Mouse (Mus musculus): ENCODE measurements around the gene Grid2. TPM values are rescaled to one million over a fixed set of nuclear protein-coding genes. Genes with fewer than 3 reads are reported as not detected.
"Not testable (repeated sequence)": the region's sequence is repeated elsewhere in the genome, so short reads cannot be mapped to it uniquely, and the experiment has no call there.

The Grid2 gene
- total RNA-seq, 2 experiments from 2014 or later: not detected

- no peak overlapping the region for H3K4me3 ChIP-seq
- H3K27ac ChIP-seq: no peak overlapping the region
- TF ChIP-seq CTCF (IDR thresholded peaks at IDR 0.05): no peak
- intact Hi-C loops (cut with DNase I): no loop called here
- DNase-seq: no peak
Measured at GRCm38 (mm10) chr6:63448175-63448574, 192.5 kb downstream of the Grid2 start.

GRCm38 (mm10) chr6:63482141-63482540 lies 226.5 kb downstream of the Grid2 start:
- Histone ChIP-seq H3K27ac (no peak overlapping the region), H3K4me3 (no peak overlapping the region)
- intact Hi-C loops (cut with DNase I): no loop called here
- DNase-seq: no peak
- no peak for TF ChIP-seq CTCF (IDR thresholded peaks at IDR 0.05)

GRCm38 (mm10) chr6:63515016-63515415 lies 259.3 kb downstream of the Grid2 start:
- intact Hi-C loops (cut with DNase I): no loop called here

GRCm38 (mm10) chr6:63515957-63516356 lies 260.3 kb downstream of the Grid2 start:
- no peak for DNase-seq
- H3K4me3 ChIP-seq: no peak overlapping the region
- intact Hi-C loops (cut with DNase I): no loop called here
- no peak overlapping the region for H3K27ac ChIP-seq
- no peak for TF ChIP-seq CTCF (IDR thresholded peaks at IDR 0.05)

More at GRCm38 (mm10) chr6:63515016-63515415, 259.3 kb downstream of the Grid2 start:
- no peak for DNase-seq
- no peak for TF ChIP-seq CTCF (IDR thresholded peaks at IDR 0.05)
- H3K27ac ChIP-seq: no peak overlapping the region
- no peak overlapping the region for H3K4me3 ChIP-seq

GRCm38 (mm10) chr6:63531751-63532150 lies 276.1 kb downstream of the Grid2 start:
- no peak for DNase-seq
- no peak overlapping the region for H3K4me3 ChIP-seq
- no peak overlapping the region for H3K27ac ChIP-seq
- intact Hi-C loops (cut with DNase I): no loop called here
- TF ChIP-seq CTCF (IDR thresholded peaks at IDR 0.05): no peak

- Histone ChIP-seq H3K27ac (no peak overlapping the region), H3K4me3 (no peak overlapping the region)
- no peak for DNase-seq
- TF ChIP-seq CTCF (IDR thresholded peaks at IDR 0.05): no peak
- intact Hi-C loops (cut with DNase I): no loop called here
Measured at GRCm38 (mm10) chr6:63532901-63533300, 277.2 kb downstream of the Grid2 start.

GRCm38 (mm10) chr6:63547741-63548140 lies 292.1 kb downstream of the Grid2 start:
- Histone ChIP-seq H3K4me3 (no peak overlapping the region), H3K27ac (peak overlapping the region; percentile 31; the same call in 1 of the 2 replicates)
- DNase-seq: peak; percentile 18
- no peak for TF ChIP-seq CTCF (IDR thresholded peaks at IDR 0.05)
- intact Hi-C loops (cut with DNase I): no loop called here

- DNase-seq; H3K4me3 ChIP-seq; intact Hi-C loops (cut with DNase I); H3K27ac ChIP-seq: not testable (repeated sequence)
Measured at GRCm38 (mm10) chr6:63568741-63569140, 313.1 kb downstream of the Grid2 start.

GRCm38 (mm10) chr6:63590681-63591080 lies 335.0 kb downstream of the Grid2 start:
- intact Hi-C loops (cut with DNase I): no loop called here
- no peak for TF ChIP-seq CTCF (IDR thresholded peaks at IDR 0.05)
- Histone ChIP-seq H3K27ac (no peak overlapping the region), H3K4me3 (no peak overlapping the region)
- DNase-seq: no peak

- Histone ChIP-seq H3K4me3 (no peak overlapping the region), H3K27ac (no peak overlapping the region)
- DNase-seq: no peak
- intact Hi-C loops (cut with DNase I): no loop called here
- no peak for TF ChIP-seq CTCF (IDR thresholded peaks at IDR 0.05)
Measured at GRCm38 (mm10) chr6:63609570-63609969, 353.9 kb downstream of the Grid2 start.

GRCm38 (mm10) chr6:63635970-63636369 lies 380.3 kb downstream of the Grid2 start:
- H3K4me3 ChIP-seq: no peak overlapping the region
- DNase-seq: no peak
- intact Hi-C loops (cut with DNase I): no loop called here

GRCm38 (mm10) chr6:63659423-63659822 lies 403.7 kb downstream of the Grid2 start:
- intact Hi-C loops (cut with DNase I): no loop called here
- Histone ChIP-seq H3K27ac (no peak overlapping the region), H3K4me3 (no peak overlapping the region)
- DNase-seq: no peak
- no peak for TF ChIP-seq CTCF (IDR thresholded peaks at IDR 0.05)

More at GRCm38 (mm10) chr6:63635970-63636369, 380.3 kb downstream of the Grid2 start:
- TF ChIP-seq CTCF (IDR thresholded peaks at IDR 0.05): no peak
- H3K27ac ChIP-seq: no peak overlapping the region

GRCm38 (mm10) chr6:63685689-63686088 lies 430.0 kb downstream of the Grid2 start:
- no peak for DNase-seq
- H3K27ac ChIP-seq: no peak overlapping the region
- intact Hi-C loops (cut with DNase I): no loop called here
- no peak overlapping the region for H3K4me3 ChIP-seq
- no peak for TF ChIP-seq CTCF (IDR thresholded peaks at IDR 0.05)

GRCm38 (mm10) chr6:63701684-63702083 lies 446.0 kb downstream of the Grid2 start:
- Histone ChIP-seq H3K4me3 (no peak overlapping the region), H3K27ac (no peak overlapping the region)
- no peak for TF ChIP-seq CTCF (IDR thresholded peaks at IDR 0.05)
- intact Hi-C loops (cut with DNase I): no loop called here
- DNase-seq: no peak

Data from gastrocnemius, adult 2 months (tissue).